Mouse (Mus musculus): ENCODE measurements around the gene B3gat2. TPM values are rescaled to one million over a fixed set of nuclear protein-coding genes. Genes with fewer than 3 reads are reported as not detected.

Gene B3gat2
- total and polyA plus RNA-seq, 3 experiments: 0.40 to 0.81 TPM; not detected in 1

DNA sequence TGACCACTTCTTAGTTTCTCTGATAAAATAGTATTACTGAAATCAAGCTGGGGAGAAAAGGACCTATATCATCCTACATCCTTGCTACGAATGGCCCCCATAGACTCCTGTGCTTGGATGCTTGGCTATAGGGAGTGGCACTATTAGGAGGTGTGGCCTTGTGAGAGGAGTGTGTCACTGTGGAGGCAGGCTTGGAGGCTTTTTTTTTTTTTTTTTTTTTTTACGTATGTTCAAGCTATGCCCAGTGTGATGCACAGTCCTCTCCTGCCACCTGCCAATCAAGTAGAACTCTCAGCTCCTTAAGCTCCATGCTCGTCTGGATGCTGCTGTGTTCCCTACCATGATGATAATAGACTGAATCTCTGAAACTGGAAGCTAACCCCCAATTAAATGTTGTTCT, 11.5 kb downstream of the B3gat2 start:
- Histone ChIP-seq H3K9ac (ENCODE audit: insufficient read depth, low read depth) (no peak overlapping the region), H3K9me3 (replicated peaks; ENCODE audit: low read length) (no peaks in the 10 kb centered on the region), H3K27ac (ENCODE audit: insufficient read depth, low read depth) (no peak overlapping the region), H3K4me1 (ENCODE audit: control insufficient read depth in 1 of 2, insufficient read depth in 2 of 2) (no peaks in the 10 kb centered on the region), H3K79me2 (replicated peaks; ENCODE audit: control insufficient read depth, extremely low read depth, insufficient read depth, poor library complexity, severe bottlenecking) (no peaks in the 10 kb centered on the region), H3K27me3 (replicated peaks) (no peaks in the 10 kb centered on the region), H3K4me3 (replicated peaks in 1 of 3; ENCODE audit: low read depth in 2 of 3, low read length in 2 of 3, poor library complexity in 1 of 3) (no peak overlapping the region), H3K4me2 (ENCODE audit: insufficient read depth, low read depth, poor library complexity, severe bottlenecking) (no peak overlapping the region), H3K36me3 (replicated peaks in 1 of 2; ENCODE audit: control insufficient read depth in 1 of 2, insufficient read depth in 1 of 2, low read length in 1 of 2) (no peaks in the 10 kb centered on the region)
- in situ Hi-C loops (cut with MboI; ENCODE audit: low pct_ligation_motif_present, low pct_unique_long_range_greater_than_20kb, low sequenced_read_pairs): no loop called here
- dilution Hi-C loops (cut with MboI; ENCODE audit: extremely low pct_ligation_motif_present, extremely low pct_unique_long_range_greater_than_20kb, low sequenced_read_pairs): no loop called here
- no peak for TF ChIP-seq BHLHE40 (IDR thresholded peaks at IDR 0.05; ENCODE audit: low read depth, low read length)
- TF ChIP-seq ZNF384 (IDR thresholded peaks at IDR 0.05; ENCODE audit: low read depth, low read length): peak; percentile 56
- no peak for DNase-seq (ENCODE audit: extremely low read depth)

DNA sequence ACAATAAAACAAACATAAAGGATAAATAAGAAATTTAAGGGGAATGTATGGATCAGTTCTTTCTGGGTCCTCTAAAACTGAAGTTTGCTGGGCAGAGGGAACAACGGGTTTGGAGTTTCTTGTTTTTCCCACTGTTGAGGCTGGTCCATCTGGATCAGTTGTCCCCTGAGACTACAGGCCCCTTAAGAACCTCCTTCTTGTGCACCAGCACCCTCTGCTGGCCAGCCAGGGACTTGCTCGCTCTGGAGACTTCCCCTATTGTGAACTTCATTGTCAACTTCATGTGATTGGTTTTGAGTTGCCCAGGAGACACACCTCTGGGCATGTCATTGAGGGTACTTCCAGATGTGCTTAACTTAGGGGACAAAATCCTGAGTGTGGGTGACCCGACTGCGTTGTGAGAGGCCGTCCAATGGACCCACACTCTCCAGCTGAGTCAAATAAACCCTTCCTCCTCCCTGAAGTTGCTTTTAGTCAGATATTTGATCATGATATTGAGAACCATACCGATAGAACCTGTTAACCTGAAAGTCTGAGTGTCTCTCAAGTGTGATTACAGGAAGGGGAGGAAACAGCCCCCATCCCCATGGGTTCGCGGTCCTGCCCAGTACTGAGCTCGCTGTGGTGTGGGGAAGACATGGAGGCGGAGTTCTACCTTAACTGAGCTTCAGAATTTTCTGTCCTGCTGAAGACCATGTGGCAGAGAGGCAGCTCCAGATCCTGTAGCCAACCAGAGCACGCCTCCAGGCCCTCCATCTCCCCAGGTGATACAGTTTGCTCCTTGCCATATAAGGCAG, 31.4 kb downstream of the B3gat2 start:
- Histone ChIP-seq H3K4me3 (replicated peaks in 1 of 3; ENCODE audit: low read depth in 2 of 3, low read length in 2 of 3, poor library complexity in 1 of 3) (no peak overlapping the region), H3K9ac (ENCODE audit: insufficient read depth, low read depth) (no peak overlapping the region), H3K27ac (ENCODE audit: insufficient read depth, low read depth) (no peak overlapping the region), H3K4me1 (ENCODE audit: control insufficient read depth in 1 of 2, insufficient read depth in 2 of 2) (peaks cover 3 to 6% of the 10 kb centered on the region in 2 experiments; a peak in 2 of 4 replicates), H3K4me2 (ENCODE audit: insufficient read depth, low read depth, poor library complexity, severe bottlenecking) (no peak overlapping the region), H3K36me3 (replicated peaks in 1 of 2; ENCODE audit: control insufficient read depth in 1 of 2, insufficient read depth in 1 of 2, low read length in 1 of 2) (no peaks in the 10 kb centered on the region), H3K79me2 (replicated peaks; ENCODE audit: control insufficient read depth, extremely low read depth, insufficient read depth, poor library complexity, severe bottlenecking) (no peaks in the 10 kb centered on the region), H3K27me3 (replicated peaks) (no peaks in the 10 kb centered on the region), H3K9me3 (replicated peaks; ENCODE audit: low read length) (no peaks in the 10 kb centered on the region)
- TF ChIP-seq RCOR1 (conservative IDR thresholded peaks at IDR 0.05; ENCODE audit: low read depth, low read length) (no peak), ZMIZ1 (IDR thresholded peaks at IDR 0.05; ENCODE audit: low read depth, low read length) (no peak), CTCF (conservative IDR thresholded peaks at IDR 0.05 in 1 of 2, IDR thresholded peaks at IDR 0.05 in 1 of 2; ENCODE audit: low read depth in 2 of 2, low read length in 2 of 2) (peak; percentile 85 to 89), SIN3A (IDR thresholded peaks at IDR 0.05; ENCODE audit: low read length) (no peak), USF1 (IDR thresholded peaks at IDR 0.05; ENCODE audit: low read depth, low read length) (no peak), NRF1 (IDR thresholded peaks at IDR 0.05; ENCODE audit: low read depth, low read length) (no peak), ETS1 (conservative IDR thresholded peaks at IDR 0.05; ENCODE audit: low read depth, low read length) (no peak), IRF4 (IDR thresholded peaks at IDR 0.05; ENCODE audit: low read depth, low read length) (no peak), RAD21 (IDR thresholded peaks at IDR 0.05; ENCODE audit: low read depth, low read length) (peak; percentile 81), SMC3 (IDR thresholded peaks at IDR 0.05; ENCODE audit: low read depth, low read length) (peak; percentile 81), TBP (conservative IDR thresholded peaks at IDR 0.05; ENCODE audit: low read depth, low read length) (no peak), ZC3H11A (IDR thresholded peaks at IDR 0.05; ENCODE audit: low read depth, low read length) (no peak)
- in situ Hi-C loops (cut with MboI; ENCODE audit: low pct_ligation_motif_present, low pct_unique_long_range_greater_than_20kb, low sequenced_read_pairs) (no loop called here), dilution Hi-C loops (cut with MboI; ENCODE audit: extremely low pct_ligation_motif_present, extremely low pct_unique_long_range_greater_than_20kb, low sequenced_read_pairs) (no loop called here)
- peak; percentile 68 for DNase-seq (ENCODE audit: extremely low read depth)

All from CH12.LX (cell line).